Mouse (Mus musculus): Measurements from ENCODE around the gene Dnah8.

The Dnah8 gene

DNA sequence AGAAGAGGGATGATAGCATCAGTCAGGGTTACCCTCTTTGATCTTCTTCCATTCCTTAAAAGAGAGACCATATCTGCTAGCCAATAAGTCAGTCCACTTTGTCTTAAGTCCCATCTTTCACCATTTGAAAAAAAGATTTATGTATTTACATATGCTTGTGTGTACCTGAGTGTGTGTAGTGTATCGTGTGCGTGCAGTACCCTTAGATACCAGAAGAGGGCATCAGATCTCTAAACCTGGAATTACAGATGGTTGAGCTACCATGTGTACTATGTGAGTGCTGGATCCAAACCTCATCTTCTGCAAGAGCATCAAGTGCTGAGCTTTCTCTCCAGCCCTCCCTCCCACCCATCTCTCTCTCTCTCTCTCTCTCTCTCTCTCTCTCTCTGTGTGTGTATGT lies 207.0 kb downstream of the Dnah8 start:
- no peak for DNase-seq

- no peak for DNase-seq
Observed at GRCm38 (mm10) chr17:30835419-30835818, 211.3 kb downstream of the Dnah8 start.

GRCm38 (mm10) chr17:30837031-30837430 lies 212.9 kb downstream of the Dnah8 start:
- no peak for DNase-seq

DNA sequence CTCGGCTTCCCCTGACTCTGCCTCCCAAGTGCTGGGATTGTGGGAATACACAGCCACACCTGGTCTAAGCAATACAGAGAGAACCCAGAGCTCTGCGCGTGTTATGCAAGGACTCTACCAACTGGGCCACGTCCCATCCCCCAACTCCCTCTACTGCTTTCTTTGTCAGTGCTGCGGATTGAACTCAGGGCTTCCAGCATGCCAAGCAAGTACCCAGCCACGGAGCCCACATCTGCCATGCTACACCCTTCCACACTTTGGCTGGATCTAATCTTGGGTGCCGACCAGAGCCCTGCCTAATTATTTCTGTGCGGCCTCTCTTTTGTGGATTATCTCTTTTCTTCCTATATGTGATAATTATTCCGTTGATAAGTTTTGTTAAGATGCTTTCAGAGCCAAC lies 215.9 kb downstream of the Dnah8 start:
- DNase-seq: no peak

GRCm38 (mm10) chr17:30842312-30842711 lies 218.2 kb downstream of the Dnah8 start:
- no peak for DNase-seq

- DNase-seq: peak; percentile 23
Observed at GRCm38 (mm10) chr17:30844321-30844791, 220.2 kb downstream of the Dnah8 start.

DNA sequence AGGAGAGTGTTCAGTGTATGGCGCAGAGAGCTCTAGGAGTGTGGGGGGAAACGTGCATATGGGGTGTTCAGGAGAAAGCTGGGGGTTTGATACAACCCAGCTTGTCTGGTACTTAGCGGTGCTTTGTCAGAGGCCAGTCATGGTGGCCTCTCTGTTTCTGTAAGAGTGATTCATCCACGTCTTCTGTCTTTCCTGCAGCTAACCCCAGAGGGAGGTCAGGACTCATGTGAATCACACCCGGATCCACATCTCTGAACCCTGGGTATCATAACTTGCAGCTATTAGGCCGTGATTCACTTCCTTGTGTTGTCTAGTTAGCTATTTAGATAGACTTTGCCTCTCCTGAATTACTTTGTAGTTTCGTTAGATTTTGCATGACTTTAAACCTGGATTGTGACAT lies 223.3 kb downstream of the Dnah8 start:
- no peak for DNase-seq

- no peak for DNase-seq
Observed at GRCm38 (mm10) chr17:30848086-30848485, 223.9 kb downstream of the Dnah8 start.

GRCm38 (mm10) chr17:30848804-30849203 lies 224.7 kb downstream of the Dnah8 start:
- no peak for DNase-seq

DNA sequence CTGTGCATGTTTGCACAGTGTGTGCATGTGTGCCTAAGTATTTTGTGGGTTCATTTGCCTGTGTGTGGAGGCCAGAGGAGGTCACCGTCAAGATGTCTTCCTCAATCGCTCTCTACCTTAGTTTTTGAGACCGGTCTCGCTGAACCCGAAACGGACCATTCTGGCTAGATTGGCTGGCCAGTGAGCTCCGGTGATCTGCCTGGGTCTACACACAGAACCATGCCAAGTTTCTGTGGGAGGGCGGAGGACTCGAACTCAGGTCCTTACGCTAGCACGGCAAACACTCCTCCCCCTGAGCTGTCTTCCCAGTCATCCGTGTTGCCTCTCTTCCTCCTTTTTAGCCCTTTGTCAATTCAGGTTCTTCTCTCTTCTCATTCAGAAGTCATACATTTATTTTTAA lies 225.7 kb downstream of the Dnah8 start:
- DNase-seq: no peak

- no peak for DNase-seq
Observed at GRCm38 (mm10) chr17:30852345-30852744, 228.2 kb downstream of the Dnah8 start.

GRCm38 (mm10) chr17:30857347-30857746 lies 233.2 kb downstream of the Dnah8 start:
- DNase-seq: no peak

GRCm38 (mm10) chr17:30858586-30859259 lies 234.6 kb downstream of the Dnah8 start:
- no peak for DNase-seq

- no peak for DNase-seq
Observed at GRCm38 (mm10) chr17:30859989-30860585, 235.9 kb downstream of the Dnah8 start.

- no peak for DNase-seq
Observed at GRCm38 (mm10) chr17:30860606-30861005, 236.5 kb downstream of the Dnah8 start.

DNA sequence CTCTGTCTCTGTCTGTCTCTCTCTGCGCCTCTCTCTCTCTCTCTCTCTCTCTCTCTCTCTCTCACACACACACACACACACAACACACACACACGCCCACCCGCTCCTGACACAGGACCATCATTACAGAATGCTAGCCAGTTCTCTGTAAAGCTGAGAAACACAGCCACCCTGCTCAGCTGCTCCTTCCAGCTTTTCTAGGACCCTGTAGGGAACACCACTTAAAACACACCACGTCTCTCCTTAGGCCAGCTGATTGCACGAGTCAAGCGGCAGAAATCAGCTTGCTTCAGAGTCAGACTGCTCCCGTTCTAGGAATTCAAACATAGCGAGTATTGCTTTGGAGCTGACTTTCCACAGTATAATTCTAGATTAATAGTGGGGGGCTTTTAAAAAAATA lies 242.1 kb downstream of the Dnah8 start:
- no peak for DNase-seq

- peak; percentile 31 for DNase-seq
Observed at GRCm38 (mm10) chr17:30866966-30867365, 242.8 kb downstream of the Dnah8 start.

DNA sequence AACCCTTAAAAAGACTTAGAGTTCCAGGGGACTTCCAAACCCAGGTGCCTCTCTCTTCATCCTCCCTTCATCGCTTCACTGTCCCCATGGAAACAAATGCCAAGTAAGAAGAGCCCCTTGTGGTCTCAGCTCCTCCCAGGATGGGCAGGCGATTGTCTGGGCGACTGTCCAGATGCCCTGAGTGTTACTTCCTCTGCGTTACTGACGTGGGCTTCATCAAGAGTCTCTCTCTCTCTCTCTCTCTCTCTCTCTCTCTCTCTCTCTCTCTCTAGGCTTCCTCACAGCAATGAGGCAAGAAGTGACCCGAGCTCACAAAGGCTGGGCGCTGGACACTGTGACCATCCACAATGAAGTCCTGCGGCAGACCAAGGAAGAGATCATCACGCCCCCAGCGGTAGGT lies 246.9 kb downstream of the Dnah8 start:
- DNase-seq: no peak

- no peak for DNase-seq
Observed at GRCm38 (mm10) chr17:30874276-30874675, 250.1 kb downstream of the Dnah8 start.

DNA sequence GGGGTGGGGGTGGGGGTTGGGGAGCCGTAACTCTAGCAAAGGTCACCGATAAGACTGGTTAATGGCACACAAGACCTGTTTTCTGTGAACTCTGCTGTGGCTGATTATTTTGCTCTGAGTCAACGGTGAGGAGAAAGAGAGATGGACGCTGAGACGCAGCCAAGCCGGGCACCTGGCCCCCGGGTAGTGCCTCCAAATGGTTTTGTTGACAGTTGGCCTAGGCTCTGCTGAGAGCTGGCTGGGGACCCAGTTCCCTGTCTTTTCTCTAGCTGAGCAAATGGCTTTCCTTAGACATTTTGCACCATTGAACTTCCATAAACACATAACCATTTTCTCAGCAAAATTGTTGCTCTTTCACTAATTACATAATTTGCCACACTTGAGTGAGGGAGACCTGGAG lies 253.3 kb downstream of the Dnah8 start:
- peak; percentile 90 for DNase-seq

- no peak for DNase-seq
Observed at GRCm38 (mm10) chr17:30878626-30879025, 254.5 kb downstream of the Dnah8 start.

DNA sequence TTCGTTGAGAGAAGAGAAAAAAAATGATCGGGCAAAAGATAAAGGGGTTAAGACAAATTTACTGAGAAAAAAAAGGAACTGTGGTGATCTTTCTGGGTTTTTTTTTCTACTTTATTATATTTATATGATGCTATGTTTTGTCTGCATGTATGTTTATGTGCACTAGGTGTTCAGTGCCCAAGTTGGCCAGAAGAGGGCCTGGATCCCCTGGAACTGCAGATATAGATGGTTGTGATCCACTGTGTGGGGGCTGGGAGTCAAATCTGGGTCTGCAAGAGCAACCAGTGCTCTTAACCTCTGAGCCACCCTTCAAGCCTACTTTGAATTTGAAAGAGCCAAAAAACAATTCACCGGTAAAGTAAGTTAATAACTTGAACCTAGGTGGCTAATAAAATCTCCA lies 256.2 kb downstream of the Dnah8 start:
- no peak for DNase-seq

DNA sequence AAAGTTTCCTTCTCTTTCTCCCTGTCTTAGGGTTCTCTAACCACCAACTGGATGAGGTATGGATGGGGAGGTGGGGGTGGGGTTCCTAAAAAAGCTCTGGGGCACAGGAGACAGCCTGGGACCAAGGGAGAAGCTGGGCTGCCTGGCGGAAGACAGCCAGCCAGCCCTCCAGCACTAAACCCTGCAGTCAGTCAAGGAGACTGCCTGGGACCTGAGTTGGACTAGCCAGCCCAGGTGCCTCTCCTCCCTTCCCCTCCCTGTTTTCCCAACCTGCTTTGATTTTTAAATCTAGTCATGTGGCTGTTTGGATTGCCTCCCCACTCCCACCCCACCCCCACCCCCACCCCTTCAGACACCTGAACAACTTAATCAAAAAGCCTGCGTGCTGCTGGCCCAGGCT lies 256.8 kb downstream of the Dnah8 start:
- no peak for DNase-seq

GRCm38 (mm10) chr17:30882206-30882605 lies 258.1 kb downstream of the Dnah8 start:
- no peak for DNase-seq

GRCm38 (mm10) chr17:30883534-30883933 lies 259.4 kb downstream of the Dnah8 start:
- no peak for DNase-seq

Data from cerebellum, adult 8-10 months (tissue).